Mouse (Mus musculus) CH12.LX (cell line): Measurements from ENCODE around the gene Mras. TPM values are rescaled to one million over a fixed set of nuclear protein-coding genes. Genes with fewer than 3 reads are reported as not detected.

Experiments used
- DNase-seq: peaks from one replicate; pipeline ENCODE4 v3.0.0-alpha.2; 2013; ENCODE audit errors: extremely low read depth
- H3K27ac ChIP-seq: 2 replicates; pipeline ENCODE4 v1.5.1; 2012; ENCODE audit warnings: low read depth, mild to moderate bottlenecking, control low read depth, moderate library complexity; ENCODE audit not compliant: insufficient read depth
- H3K27me3 ChIP-seq: replicated peaks from 2 replicates; pipeline ENCODE3; 2012; ENCODE audit warnings: inconsistent platforms
- H3K36me3 ChIP-seq, 2 experiments: replicated peaks in 1 of 2; 2 replicates each; pipeline versions ENCODE3 to v1.6.1; 2012; ENCODE audit warnings: inconsistent platforms in 1 of 2, low read length in 1 of 2, mild to moderate bottlenecking in 1 of 2, mixed read lengths in 1 of 2, moderate library complexity in 1 of 2; ENCODE audit not compliant: control insufficient read depth in 1 of 2, insufficient read depth in 1 of 2
- H3K4me1 ChIP-seq, 2 experiments: 2 replicates each; pipeline ENCODE4 v1.6.1; 2012; ENCODE audit warnings: inconsistent platforms in 1 of 2, moderate library complexity in 1 of 2; ENCODE audit not compliant: insufficient read depth in 2 of 2, control insufficient read depth in 1 of 2
- H3K4me2 ChIP-seq: 2 replicates; pipeline ENCODE4 v1.6.1; 2012; ENCODE audit warnings: low read depth, mild to moderate bottlenecking, control low read depth; ENCODE audit not compliant: poor library complexity, insufficient read depth, severe bottlenecking
- H3K4me3 ChIP-seq, 3 experiments: fragments of 150-350 bp in 1 of 3; sonication (generic) in 1 of 3; replicated peaks in 1 of 3; 2 replicates each; pipeline versions ENCODE3 to v1.5.1; 2011 to 2012; ENCODE audit warnings: low read depth in 2 of 3, low read length in 2 of 3, mild to moderate bottlenecking in 2 of 3, moderate library complexity in 2 of 3, control low read depth in 1 of 3, improper control_type of control experiment in 1 of 3, inconsistent platforms in 1 of 3, mixed read lengths in 1 of 3; ENCODE audit not compliant: poor library complexity in 1 of 3
- H3K79me2 ChIP-seq: replicated peaks from 2 replicates; pipeline ENCODE4 v1.6.1; 2012; ENCODE audit warnings: mild to moderate bottlenecking, moderate library complexity; ENCODE audit not compliant: control insufficient read depth, poor library complexity, insufficient read depth, severe bottlenecking; ENCODE audit errors: extremely low read depth
- H3K9ac ChIP-seq: 2 replicates; pipeline ENCODE4 v1.6.1; 2012; ENCODE audit warnings: low read depth, mild to moderate bottlenecking, control low read depth, moderate library complexity; ENCODE audit not compliant: insufficient read depth
- H3K9me3 ChIP-seq: replicated peaks from 2 replicates; pipeline ENCODE3; 2012; ENCODE audit warnings: low read length, inconsistent platforms, mixed read lengths
- CHD1 ChIP-seq: IDR thresholded peaks from 2 replicates; pipeline ENCODE4 v1.6.1; 2012; ENCODE audit warnings: low read depth, low read length, improper control_type of control experiment, inconsistent platforms
- CHD2 ChIP-seq: IDR thresholded peaks from 2 replicates; pipeline ENCODE4 v1.6.1; 2011; ENCODE audit warnings: low read length, improper control_type of control experiment
- ELF1 ChIP-seq: IDR thresholded peaks from 2 replicates; pipeline ENCODE4 v1.6.1; 2014; ENCODE audit warnings: low read depth, mild to moderate bottlenecking, inconsistent platforms, low read length, improper control_type of control experiment
- ETS1 ChIP-seq: conservative IDR thresholded peaks from 2 replicates; pipeline ENCODE4 v1.6.1; 2012; ENCODE audit warnings: low read depth, mild to moderate bottlenecking, inconsistent platforms, low read length, improper control_type of control experiment, moderate library complexity
- IRF4 ChIP-seq: IDR thresholded peaks from 2 replicates; pipeline ENCODE4 v1.6.1; 2014; ENCODE audit warnings: low read depth, mild to moderate bottlenecking, inconsistent platforms, low read length, improper control_type of control experiment
- MAFK ChIP-seq: IDR thresholded peaks from 2 replicates; pipeline ENCODE4 v1.6.1; 2011; ENCODE audit warnings: low read length, improper control_type of control experiment; ENCODE audit not compliant: insufficient replicate concordance
- MEF2A ChIP-seq: IDR thresholded peaks from 2 replicates; pipeline ENCODE4 v1.6.1; 2014; ENCODE audit warnings: low read depth, mild to moderate bottlenecking, inconsistent platforms, low read length, improper control_type of control experiment, borderline replicate concordance
- MYC ChIP-seq: IDR thresholded peaks from 2 replicates; pipeline ENCODE4 v1.6.1; 2011; ENCODE audit warnings: low read depth, mild to moderate bottlenecking, improper control_type of control experiment, low read length
- NRF1 ChIP-seq: IDR thresholded peaks from 2 replicates; pipeline ENCODE4 v1.6.1; 2014; ENCODE audit warnings: low read depth, mild to moderate bottlenecking, inconsistent platforms, low read length, improper control_type of control experiment, moderate library complexity
- PAX5 ChIP-seq: IDR thresholded peaks from 2 replicates; pipeline ENCODE4 v1.6.1; 2012; ENCODE audit warnings: low read length, inconsistent platforms, mixed read lengths
- POLR2AphosphoS2 ChIP-seq: IDR thresholded peaks from 2 replicates; pipeline ENCODE4 v1.6.1; 2011; ENCODE audit warnings: low read depth, low read length, improper control_type of control experiment
- RAD21 ChIP-seq: IDR thresholded peaks from 2 replicates; pipeline ENCODE4 v1.6.1; 2011; ENCODE audit warnings: low read depth, mild to moderate bottlenecking, low read length, improper control_type of control experiment, moderate library complexity
- TCF12 ChIP-seq: IDR thresholded peaks from 2 replicates; pipeline ENCODE4 v1.6.1; 2014; ENCODE audit warnings: low read depth, mild to moderate bottlenecking, inconsistent platforms, low read length, improper control_type of control experiment
- UBTF ChIP-seq: IDR thresholded peaks from 2 replicates; pipeline ENCODE4 v1.6.1; 2012; ENCODE audit warnings: low read depth, mild to moderate bottlenecking, inconsistent platforms, low read length, improper control_type of control experiment, moderate library complexity
- USF1 ChIP-seq: IDR thresholded peaks from 2 replicates; pipeline ENCODE4 v1.6.1; 2014; ENCODE audit warnings: low read depth, mild to moderate bottlenecking, inconsistent platforms, low read length, improper control_type of control experiment
- USF2 ChIP-seq: conservative IDR thresholded peaks from 2 replicates; pipeline ENCODE4 v1.6.1; 2011; ENCODE audit warnings: low read depth, low read length, improper control_type of control experiment
- ZKSCAN1 ChIP-seq: IDR thresholded peaks from 2 replicates; pipeline ENCODE4 v1.6.1; 2012; ENCODE audit warnings: low read depth, inconsistent platforms, low read length, improper control_type of control experiment, borderline replicate concordance
- ZMIZ1 ChIP-seq: IDR thresholded peaks from 2 replicates; pipeline ENCODE4 v1.6.1; 2012; ENCODE audit warnings: low read depth, mild to moderate bottlenecking, inconsistent platforms, low read length, improper control_type of control experiment
- dilution Hi-C: fragments of 300-500 bp; cut with MboI; formaldehyde crosslinking; loops from 2 replicates; pipeline ENCODE4 v1.14.3; 2020; ENCODE audit warnings: low sequenced_read_pairs; ENCODE audit not compliant: extremely low pct_unique_long_range_greater_than_20kb, extremely low pct_ligation_motif_present
- in situ Hi-C: fragments of 300-500 bp; cut with MboI; formaldehyde crosslinking; loops from 3 replicates; pipeline ENCODE4 v1.14.3; 2019; ENCODE audit warnings: low sequenced_read_pairs, low pct_ligation_motif_present, low pct_unique_long_range_greater_than_20kb, mixed read lengths
- polyA plus RNA-seq: library from polyadenylated mRNA; unstranded; fragments of >175 nt; gene quantifications from 2 replicates; pipeline ENCODE4 v1.2.1, GENCODE M21; 2012; ENCODE audit warnings: low read depth; ENCODE audit not compliant: insufficient read length
- total RNA-seq, 2 experiments: library from RNA; depleted of rRNA; stranded (reverse); fragments of 300-350 nt in 1 of 2; fragments of >200 nt in 1 of 2; gene quantifications; 2 replicates each; pipeline ENCODE4 v1.2.3; 2012 to 2014

Gene Mras
- total and polyA plus RNA-seq, 3 experiments: 0.21 TPM; not detected in 2

DNA sequence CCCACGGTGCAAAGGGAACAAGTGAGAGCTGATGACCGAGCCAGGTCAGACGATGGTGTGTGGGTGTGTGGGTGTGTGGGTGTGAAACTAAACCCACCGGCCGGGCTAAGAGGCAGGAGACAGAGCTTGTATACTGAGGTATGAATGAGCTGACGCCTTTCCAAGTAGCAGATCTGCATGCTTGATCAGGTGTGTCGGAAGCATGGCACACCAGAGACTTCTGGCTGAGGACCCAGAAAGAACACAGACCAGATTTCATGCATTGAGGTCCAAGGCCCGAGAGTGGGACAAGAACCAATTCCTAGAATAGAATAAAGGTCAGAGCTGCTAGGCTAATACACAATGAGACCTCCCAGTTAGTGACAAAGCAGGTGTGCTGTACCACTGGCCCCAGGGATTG lies 1.9 kb upstream of the Mras start:
- no peaks in the 10 kb centered on the region for H3K36me3 ChIP-seq
- H3K4me2 ChIP-seq: no peak overlapping the region
- no peak overlapping the region for H3K4me3 ChIP-seq
- H3K4me1 ChIP-seq: peaks cover 0 to 11% of the 10 kb centered on the region in 2 experiments; a peak in 2 of 4 replicates
- no peak for DNase-seq
- no peak overlapping the region for H3K9ac ChIP-seq
- dilution Hi-C loops: no loop called here
- TF ChIP-seq TCF12: no peak
- no peak for TF ChIP-seq USF2
- no peak for TF ChIP-seq ZKSCAN1
- in situ Hi-C loops: no loop called here
- H3K9me3 ChIP-seq: no peaks in the 10 kb centered on the region
- H3K27me3 ChIP-seq: peaks cover 36% of the 10 kb centered on the region
- H3K79me2 ChIP-seq: no peaks in the 10 kb centered on the region
- H3K27ac ChIP-seq: no peak overlapping the region

DNA sequence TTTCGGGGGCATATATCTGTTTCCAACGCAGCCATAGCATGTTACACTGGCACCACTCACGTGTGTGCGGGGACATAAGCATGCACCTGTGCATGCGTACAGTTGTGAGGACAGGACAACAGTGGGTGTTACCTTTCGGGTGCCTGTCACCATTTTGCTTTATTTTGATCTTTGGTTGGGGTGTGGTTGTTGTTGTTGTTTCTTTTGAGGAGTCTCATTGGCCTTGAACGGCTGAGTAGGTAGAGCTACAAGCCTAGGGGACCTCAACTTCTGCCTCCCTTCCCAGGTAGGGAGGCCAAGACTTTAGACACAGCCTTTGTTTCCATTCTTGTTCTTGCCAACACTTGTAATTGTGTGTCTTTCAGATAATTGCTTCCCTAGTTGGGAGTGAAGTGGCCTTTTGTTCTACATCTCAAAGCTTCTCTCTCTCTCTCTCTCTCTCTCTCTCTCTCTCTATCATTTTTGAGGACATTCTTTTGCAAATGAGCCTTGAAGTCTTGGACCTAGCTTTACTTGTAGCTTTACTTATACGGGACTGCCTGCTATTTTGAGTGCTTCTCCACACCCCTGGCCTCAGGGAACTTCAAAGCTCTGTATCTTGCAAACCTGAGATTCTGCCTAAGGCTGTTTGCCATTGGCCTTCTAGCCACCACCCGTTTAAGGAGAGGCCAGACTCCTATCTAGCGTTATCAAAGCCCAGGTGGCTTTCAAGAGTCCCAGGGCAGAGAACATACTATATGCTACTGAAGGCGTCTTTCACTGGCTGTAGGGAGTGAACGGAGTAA lies 792 bp upstream of the Mras start:
- in situ Hi-C loops (no loop called here), dilution Hi-C loops (no loop called here)
- TF ChIP-seq MYC: no peak
- no peak for TF ChIP-seq PAX5
- TF ChIP-seq ETS1: no peak
- TF ChIP-seq NRF1: no peak
- TF ChIP-seq ELF1: no peak
- TF ChIP-seq MEF2A: no peak
- no peak for TF ChIP-seq CHD1
- no peak for TF ChIP-seq CHD2
- no peak for TF ChIP-seq UBTF
- no peak for TF ChIP-seq RAD21
- no peak for TF ChIP-seq IRF4
- TF ChIP-seq USF1: no peak
- no peak for TF ChIP-seq POLR2AphosphoS2
- no peak for TF ChIP-seq ZMIZ1
- no peak for TF ChIP-seq MAFK
- H3K79me2 ChIP-seq: no peaks in the 10 kb centered on the region
- no peaks in the 10 kb centered on the region for H3K36me3 ChIP-seq
- H3K4me3 ChIP-seq: no peak overlapping the region
- no peak overlapping the region for H3K9ac ChIP-seq
- H3K4me1 ChIP-seq: peaks cover 0 to 11% of the 10 kb centered on the region in 2 experiments; a peak in 2 of 4 replicates
- no peak for DNase-seq
- no peak overlapping the region for H3K4me2 ChIP-seq
- H3K27ac ChIP-seq: no peak overlapping the region
- H3K27me3 ChIP-seq: peaks cover 36% of the 10 kb centered on the region
- H3K9me3 ChIP-seq: no peaks in the 10 kb centered on the region
